Mouse (Mus musculus) T-helper 1 cell (primary cell): ENCODE data around the gene Pex11b.
"Not testable (repeated sequence)": the region's sequence is repeated elsewhere in the genome, so short reads cannot be mapped to it uniquely, and the experiment has no call there.

ENCODE experiments used
- in situ Hi-C: fragments of 300-600 bp; cut with MboI, MseI; formaldehyde crosslinking; loops from one replicate; pipeline ENCODE4 v1.15.1; 2025; ENCODE audit warnings: high pct_unique_total_duplicates

Pex11b gene

DNA sequence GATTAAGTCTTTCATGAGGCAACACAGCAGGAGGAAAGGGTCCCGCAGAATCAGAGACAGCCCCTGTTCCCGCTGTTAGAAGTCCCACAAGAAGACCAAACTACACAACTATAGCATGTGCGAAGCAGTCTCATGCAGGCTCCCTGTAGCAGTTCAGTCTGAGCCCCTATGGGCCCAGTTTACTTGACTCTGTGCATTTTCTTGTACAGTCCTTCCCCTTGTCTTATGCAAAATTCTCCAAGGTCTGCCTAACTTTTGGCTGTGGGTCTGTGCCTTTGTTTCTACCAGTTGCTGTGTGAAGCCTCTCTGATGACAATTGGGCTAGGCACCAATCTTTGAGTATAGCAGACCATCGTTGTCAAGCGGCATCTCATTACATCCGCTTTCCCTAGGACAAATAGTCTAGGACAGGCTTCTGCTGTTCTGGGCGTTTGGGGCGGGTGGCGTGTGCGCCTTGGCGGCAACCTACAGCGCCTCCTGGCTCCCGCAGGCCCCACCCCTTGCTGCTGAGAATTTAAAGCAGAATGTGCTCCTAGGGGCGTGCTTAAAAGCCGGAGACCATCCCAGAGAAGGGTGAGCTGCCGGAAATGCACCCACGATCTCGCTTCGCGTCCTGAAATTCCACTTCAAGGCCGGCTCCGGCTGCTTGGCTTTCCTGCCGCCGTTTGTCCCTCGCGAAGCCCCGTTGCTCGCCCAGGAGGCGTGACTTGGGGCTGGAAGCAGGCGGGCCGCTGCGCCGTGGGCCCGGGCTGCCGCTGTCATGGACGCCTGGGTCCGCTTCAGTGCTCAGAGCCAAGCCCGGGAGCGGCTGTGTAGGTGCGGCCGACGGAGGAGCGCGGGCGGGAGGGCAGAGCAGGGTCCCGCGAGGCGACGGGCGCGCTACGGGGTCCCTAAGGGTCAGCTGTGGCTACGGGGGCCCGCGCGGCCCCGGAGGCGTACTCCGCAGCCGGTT is at the start of gene Pex11b, which contains the start of gene Gm42957:
TSS of gene Pex11b (plus strand) at position 449 of the 952 bp plus-strand sequence.
TSS of gene Gm42957 (plus strand) at position 547 of the 952 bp plus-strand sequence.
- in situ Hi-C loops, result no loop called here

DNA sequence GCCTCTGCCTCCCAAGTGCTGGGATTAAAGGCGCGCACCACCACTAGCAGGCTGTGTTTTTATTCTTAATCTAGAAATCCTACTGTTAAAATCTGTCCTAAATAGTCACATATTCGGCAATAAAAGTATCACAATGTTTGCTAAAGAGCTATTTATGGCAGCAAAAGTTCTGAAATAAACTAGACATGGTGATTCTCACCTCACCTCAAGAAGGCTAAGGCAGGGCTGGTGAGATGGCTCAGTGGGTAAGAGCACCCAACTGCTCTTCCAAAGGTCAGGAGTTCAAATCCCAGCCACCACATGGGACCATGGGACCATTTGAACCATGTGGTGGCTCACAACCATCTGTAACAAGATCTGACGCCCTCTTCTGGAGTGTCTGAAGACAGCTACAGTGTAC is 44.5 kb upstream of the Pex11b start:
- in situ Hi-C loops, result no loop called here

DNA sequence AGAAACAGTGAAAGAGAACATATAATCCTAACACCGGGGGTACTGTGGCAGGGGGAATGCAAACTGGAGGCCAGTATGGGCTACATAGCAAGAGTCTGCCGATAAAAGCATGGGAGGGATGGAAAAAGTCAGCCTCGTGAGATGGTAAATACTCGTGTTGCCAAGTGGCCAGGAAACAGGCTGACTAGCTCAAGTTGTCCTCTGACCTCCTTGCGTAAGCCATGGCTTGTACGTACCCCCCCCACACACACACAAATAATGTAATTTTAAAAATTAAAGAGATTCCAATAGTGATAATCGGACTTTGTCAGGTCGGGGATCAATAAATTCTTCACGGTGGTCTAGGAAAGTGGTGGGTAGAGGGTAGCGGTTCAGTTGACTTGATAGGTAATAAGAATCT is 41.8 kb upstream of the Pex11b start:
- in situ Hi-C loops, result no loop called here

DNA sequence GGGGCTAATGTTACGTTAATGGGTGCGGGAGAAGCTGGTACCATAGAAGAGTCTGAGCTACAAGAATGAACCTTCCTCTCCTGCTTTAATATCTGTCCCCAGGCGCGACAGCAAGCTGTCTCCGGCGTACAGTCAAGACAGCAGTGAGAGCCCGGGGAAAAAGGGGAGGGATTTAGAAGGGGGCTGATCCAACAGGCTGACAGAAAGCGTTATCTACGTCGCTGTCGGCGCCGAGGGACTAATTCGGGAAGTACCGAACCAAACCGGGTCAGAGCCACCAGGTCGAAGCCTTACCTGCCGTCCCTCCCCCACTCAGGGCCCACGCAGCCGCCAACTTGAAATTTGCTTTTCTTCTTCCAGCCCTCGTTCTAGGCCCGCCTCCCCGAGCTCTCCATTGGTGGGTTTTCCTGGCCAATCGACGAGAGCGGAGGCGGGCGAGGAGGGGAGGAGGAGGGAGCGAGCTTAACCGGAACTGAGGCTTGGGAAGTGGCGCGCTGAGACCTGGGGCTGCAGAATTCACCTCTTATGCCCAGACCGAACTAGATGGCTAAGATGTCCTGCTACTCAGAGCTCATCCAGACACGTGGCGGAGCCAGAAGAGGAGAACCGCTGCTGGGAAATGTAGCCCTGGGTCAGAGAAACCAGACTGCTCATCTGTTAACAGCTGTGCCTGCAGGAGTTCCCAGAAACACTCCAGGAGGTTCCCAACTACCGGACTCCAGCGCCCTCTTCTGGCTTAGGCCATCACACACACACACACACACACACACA is 41.2 kb upstream of the Pex11b start, which contains the start of gene Polr3gl:
TSS of gene Polr3gl (minus strand) at position 392 of the 771 bp plus-strand sequence.
- in situ Hi-C loops, result no loop called here

DNA sequence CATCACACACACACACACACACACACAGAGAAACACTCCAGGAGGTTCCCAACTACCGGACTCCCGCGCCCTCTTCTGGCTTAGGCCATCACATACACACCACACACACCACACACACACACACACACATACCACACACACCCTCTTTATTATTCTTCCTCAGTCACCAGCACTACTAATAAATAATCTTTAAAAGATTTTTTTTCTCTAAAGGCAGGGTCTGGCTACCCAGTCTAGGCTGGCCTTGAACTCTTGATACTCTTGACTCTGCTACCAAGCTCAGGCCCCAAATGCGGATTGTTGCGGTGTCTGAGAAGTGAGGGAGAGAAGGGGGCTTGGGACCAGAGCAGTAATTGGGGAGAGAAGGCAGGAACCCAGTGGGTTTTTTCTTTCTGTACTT is 40.3 kb upstream of the Pex11b start:
- in situ Hi-C loops, result no loop called here

DNA sequence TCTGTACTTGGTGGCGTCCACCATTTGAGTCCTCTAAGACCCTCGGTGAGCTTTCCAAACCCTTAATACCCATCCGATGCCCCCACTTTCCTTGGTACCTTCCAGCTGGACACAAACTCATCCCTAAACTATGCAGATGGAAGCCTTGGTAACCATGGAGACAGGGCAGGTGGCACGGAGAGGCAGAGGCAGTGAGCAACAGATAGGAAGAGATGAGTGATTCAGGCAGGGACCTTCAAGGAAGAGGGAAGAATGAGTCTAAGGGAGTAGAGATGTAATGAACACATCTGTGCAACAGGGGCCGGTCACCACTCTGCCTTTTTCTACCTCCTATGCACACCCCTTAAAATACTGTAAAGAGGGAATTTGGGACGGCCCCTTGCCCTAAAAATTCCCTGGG is 39.5 kb upstream of the Pex11b start:
- in situ Hi-C loops, result no loop called here

DNA sequence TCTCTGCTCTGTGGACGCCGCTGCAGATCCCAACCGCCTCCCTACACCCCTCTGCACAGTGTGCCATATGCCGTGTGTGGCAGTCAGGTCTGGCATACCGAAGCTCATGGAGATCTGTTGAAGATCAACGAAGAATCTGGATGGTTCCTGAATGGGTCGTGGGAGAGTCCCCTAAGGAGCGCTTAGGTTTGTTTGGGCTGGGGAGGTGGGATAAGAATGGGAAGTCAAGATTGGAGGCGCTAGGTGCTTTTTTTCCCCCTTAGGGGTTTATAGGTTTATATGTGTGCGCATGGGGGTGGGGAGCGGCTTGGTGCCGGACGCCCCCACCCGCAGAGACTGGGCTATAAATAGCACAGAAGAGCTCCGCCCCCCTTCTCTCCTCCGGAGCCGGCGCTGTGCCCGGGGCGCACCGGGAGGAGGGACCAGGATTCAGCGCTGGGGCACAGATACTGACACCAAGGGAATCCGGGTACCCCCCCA is 38.9 kb upstream of the Pex11b start, which contains the start of gene Ankrd34a:
TSS of gene Ankrd34a (plus strand) at position 409 of the 480 bp plus-strand sequence.
- in situ Hi-C loops, result no loop called here

DNA sequence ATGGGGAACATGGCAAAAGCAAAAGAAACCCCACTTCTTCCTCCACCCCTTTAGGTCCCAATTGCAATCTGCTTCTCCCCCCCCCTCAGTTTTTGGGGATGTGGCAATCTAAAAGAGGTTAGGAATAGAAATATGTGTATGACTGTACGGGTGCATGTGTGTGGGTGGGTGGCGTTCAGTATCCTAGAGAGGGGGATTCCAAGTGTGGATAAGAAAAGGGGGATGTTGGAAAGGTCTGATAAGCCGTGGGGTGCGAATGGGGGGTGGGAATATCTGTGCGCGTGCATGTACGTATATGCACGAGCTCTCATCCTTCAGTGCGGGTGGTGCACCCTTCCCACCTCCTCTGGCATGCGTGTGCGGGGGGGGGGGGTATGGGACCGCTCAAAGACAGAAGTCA is 38.3 kb upstream of the Pex11b start:
- in situ Hi-C loops, result no loop called here

DNA sequence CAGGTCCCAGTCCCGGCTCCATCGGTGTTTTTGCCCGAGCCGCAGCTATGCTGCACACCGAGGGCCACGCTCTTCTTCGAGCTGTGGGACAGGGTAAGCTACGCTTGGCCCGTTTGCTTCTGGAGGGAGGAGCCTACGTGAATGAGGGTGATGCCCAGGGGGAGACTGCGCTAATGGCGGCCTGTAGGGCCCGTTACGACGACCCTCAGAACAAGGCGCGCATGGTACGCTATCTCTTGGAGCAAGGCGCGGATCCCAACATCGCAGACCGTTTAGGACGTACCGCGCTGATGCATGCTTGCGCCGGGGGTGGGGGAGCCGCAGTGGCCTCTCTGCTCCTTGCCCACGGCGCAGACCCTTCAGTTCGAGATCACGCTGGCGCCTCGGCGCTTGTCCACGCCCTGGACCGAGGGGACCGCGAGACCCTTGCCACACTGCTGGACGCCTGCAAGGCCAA is 37.7 kb upstream of the Pex11b start:
- in situ Hi-C loops, result no loop called here

DNA sequence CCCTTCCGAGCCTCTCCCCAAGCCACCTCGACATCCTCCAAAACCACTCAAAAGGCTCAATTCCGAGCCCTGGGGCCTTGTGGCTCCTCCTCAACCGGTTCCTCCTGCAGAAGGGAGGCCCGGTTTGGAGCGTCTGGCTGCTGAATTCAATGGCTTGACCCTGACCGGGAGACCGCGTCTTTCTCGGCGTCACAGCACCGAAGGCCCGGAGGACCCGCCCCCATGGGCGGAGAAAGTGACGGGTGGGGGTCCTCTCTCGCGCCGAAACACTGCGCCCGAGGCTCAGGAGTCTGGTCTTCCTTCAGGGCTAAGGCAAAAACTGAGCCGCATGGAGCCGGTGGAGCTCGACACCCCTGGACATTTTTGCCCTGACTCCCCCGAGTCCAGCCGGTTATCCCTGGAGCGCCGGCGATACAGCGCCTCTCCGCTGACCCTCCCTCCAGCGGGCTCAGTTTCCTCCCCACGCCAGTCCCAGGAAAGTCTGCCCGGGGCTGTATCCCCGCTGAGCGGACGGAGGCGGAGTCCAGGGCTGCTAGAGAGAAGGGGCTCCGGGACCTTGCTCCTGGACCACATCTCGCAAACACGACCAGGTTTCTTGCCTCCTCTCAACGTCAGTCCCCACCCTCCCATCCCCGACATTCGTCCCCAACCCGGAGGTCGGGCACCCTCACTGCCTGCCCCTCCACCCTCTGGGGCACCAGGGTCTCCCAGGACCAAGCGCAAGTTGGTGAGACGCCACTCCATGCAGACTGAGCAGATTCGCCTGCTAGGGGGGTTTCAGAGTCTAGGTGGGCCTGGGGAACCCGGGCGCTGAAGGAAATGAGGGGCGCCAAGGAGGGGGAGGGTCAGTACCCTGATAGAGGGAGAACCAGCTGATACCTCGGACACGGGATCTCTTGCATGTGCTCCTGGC is 36.8 kb upstream of the Pex11b start:
- in situ Hi-C loops, result no loop called here

DNA sequence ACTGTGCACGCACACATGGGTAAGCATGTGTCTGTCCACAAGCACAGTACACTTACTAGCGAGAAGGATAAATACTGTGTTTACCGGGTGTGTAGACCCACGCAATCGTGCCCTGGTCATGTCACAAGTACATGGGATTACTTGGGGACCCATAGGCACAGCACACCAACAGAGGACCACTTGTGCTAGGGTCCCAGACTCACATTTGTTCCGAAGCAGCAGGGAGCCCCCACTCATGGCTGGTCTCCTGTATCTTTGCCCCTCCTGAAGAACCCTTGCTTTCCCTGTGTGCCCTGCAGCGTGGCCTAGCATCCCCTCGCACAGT is 36.1 kb upstream of the Pex11b start:
- in situ Hi-C loops, result no loop called here

DNA sequence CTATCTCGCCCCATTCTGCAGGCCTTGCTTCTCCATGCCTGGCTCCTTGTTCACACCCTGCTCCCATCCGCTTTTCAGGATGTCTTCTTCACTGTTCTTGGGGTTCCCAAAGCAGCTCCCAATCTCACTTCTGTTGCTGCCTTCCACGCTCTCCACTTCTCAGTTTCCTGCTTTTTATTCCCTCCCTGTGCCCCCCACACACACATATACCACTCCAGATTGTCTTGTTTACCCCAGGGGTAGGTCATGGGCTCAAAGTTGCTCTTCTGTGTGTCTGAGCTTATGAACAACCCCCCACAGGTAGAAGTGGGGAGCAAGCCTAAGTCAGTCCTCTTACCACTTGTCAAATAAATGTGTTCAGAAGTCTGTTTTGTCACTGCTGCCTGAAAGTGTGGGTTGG is 35.8 kb upstream of the Pex11b start:
- in situ Hi-C loops, result no loop called here

DNA sequence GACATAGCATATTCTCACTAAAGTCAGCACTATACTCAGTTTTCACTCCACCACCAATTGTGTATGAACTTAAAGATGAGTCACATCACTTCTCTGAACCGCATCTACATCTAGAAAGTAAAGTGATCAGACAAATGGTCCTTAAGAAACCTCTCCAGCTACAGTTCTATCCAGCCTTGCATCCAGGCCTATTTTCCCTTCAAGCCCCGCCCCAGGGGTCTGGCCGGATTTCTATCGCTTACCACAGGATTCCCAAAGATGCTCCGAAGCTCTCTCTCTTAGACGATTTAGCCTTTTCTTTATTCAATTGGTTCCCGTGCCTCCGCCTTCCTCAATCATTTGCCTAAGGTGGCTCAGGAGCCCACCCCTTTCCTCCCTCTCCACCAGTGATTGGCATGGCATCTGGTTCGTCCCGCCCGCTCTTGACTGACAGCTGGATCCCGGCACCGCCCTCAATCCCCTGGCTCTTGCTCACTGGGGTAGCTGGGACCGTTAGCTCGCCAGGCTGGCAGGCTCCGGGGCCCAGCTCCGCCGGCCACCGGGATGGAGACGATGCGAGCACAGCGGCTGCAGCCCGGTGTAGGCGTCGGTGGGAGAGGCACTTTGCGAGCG is 34.4 kb upstream of the Pex11b start, which contains the start of gene Lix1l:
TSS of gene Lix1l (plus strand) at position 511 of the 612 bp plus-strand sequence.
- in situ Hi-C loops, result no loop called here

DNA sequence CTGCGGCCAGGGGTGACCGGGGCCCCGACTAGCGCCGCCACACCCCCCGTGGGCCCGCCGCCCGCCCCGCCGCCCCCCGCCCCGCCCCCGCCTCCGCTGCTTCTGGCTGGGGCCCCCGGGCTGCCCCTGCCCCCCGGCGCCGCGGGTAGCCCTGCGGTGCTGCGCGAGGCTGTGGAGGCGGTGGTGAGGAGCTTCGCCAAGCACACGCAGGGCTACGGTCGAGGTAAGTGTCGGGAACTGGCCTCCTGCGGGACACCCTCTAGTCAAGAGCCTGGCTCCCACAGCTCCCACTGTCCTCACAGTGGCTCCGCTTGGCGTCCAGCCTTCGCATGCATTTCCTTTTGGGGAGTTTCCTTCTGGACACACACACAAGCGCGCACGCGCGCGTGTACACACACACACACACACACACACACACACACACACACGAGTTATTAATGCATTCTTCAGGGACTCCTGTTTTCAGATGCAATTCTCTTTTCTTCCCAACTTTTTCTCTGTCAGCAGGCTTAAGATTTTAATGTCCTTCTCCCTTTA is 33.9 kb upstream of the Pex11b start:
- in situ Hi-C loops, result no loop called here

DNA sequence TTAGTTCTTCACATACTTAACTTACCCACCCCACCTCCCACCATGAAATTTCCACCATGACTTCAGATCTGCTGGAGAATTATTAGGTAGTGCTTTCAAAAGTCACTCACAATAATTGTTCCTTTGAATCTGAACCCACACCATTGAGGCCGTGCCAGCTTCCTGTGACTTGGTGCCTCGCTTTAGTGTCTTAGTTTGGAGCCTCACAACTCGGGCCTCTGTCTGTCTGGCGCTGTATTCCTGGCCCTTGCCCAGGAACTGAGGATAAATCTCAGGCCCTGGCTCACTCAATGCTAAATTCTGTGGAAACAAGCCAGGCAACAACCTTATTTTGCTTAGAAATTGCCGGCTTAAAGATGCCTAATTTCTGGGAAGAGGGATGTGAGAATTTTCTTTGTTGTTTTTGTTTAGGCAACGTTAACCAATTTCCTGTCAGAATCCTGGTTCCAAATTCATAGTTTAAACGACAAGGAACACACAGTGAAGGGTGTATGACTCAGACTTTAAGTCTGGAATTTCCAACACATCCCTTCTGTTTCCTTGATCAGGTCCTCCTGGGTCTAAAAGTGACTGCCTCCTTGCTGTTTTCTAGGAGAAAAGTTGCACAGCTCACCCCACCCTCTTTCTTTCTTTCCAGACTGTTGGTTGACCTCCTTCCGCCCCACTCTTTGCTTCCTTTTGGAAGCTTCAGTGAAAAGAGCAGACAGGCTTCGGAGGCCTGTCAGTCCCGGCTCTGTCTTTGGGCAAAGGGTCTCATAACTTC is 33.1 kb upstream of the Pex11b start:
- in situ Hi-C loops, result no loop called here

DNA sequence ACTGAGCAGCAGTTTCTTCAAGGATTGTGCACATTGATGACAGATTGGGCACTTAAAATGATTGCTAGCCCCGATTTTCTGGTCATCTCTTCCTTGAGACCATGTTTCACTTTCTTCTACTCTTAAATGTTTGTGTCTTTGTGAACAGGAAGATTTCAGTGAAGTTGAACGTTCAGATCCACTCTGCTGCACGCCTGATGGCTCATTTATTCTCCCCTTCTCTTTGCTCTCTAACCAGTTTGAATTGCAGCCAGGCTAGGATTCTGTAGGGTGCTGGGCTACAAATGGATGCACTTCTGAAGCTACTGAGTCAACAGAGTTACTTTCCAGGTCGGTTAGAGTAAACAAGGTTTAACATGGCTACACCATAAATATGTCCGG is 32.5 kb upstream of the Pex11b start:
- in situ Hi-C loops, result no loop called here

DNA sequence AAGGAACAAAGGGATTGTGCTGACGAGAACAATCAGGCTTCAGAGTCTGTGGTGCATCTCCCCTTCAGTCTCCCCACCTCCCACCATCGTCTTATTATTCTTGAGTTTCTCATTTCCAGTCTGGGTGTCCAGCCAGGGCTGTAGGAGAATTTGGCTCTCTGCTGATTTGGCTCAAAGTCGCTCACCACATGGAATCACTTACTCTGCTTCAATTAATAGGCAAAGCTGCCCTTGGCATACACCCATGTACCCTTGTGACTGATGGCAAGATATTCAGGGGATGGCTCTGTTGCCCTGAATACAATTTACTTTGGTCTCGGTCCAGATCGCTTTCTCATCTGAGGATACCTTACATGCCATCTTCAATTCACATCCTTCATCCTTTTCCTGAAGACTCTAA is 31.9 kb upstream of the Pex11b start:
- in situ Hi-C loops, result no loop called here

DNA sequence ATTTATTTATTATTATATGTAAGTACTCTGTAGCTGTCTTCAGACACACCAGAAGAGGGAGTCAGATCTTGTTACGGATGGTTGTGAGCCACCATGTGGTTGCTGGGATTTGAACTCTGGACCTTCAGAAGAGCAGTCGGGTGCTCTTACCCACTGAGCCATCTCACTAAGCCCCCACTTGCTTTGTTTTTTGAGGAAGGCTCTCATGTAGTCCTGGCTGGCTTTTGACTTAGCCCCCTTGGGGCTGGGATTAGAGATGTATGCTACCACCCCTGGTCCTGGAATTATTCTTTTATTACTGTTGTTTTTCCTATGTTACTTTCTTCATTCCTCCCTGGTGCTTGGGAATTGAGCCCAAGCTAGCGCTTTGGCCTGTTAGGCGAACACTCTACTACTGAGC is 29.2 kb upstream of the Pex11b start:
- in situ Hi-C loops, result not testable (repeated sequence)

DNA sequence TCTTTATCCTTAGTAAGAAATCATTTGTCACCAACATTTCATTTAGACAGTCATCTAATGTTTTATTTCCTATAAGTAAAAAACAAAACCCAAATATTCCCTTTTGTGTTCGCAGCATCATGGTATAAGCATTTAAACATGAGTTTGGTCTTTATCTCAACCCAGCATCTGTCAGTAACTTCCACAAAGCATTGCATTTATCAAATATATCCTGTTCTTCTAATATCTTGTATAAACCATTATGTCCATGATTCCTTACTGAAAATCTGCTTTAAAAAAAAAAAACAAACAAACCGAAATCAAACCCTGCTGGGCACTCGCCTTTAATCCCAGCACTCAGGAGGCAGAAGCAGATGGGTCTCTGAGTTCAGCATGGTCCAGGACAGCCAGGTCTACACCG is 28.6 kb upstream of the Pex11b start:
- in situ Hi-C loops, result no loop called here

DNA sequence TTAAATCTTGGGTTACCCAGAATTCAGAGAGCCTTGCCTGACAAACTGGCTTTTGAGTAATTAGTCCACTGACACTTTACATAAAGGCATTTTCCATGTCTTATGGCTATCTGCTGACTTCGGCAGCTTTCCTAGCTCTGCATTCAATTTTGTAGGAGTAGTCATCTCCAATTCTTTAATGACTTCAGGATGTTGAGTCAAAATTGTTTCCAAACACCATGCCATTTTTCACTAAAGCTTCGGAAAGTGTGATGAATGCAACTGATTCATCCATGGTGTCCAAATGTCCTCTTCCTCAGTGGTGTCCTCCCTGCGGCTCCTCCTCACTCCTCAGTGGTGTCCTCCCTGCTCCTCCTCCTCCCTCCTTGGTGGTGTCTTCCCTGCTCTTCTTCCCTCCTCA is 17.2 kb upstream of the Pex11b start:
- in situ Hi-C loops, result no loop called here
